Mouse (Mus musculus) heart, postnatal 36 days (tissue): Measurements from ENCODE around the gene Usp39. TPM values are rescaled to one million over a fixed set of nuclear protein-coding genes. Genes with fewer than 3 reads are reported as not detected.

ENCODE experiments used
- DNase-seq, 2 experiments: peaks; one replicate each; pipeline ENCODE4 v3.0.0; 2021 to 2022
- intact Hi-C: fragments of 180-260 bp; cut with DNase I; formaldehyde crosslinking; loops from one replicate; pipeline ENCODE4 v1.15.1; 2025
- total RNA-seq, 2 experiments: library from RNA; stranded (reverse); gene quantifications; 2 replicates each; pipeline ENCODE4 v1.2.3; 2021

The Usp39 gene
- total RNA-seq, 2 experiments from 2014 or later: 14.7 to 16.6 TPM

GRCm38 (mm10) chr6:72270258-72270657 is 74.7 kb downstream of the Usp39 start:
- DNase-seq: no peak
- intact Hi-C loops: no loop called here

Other genes with a start within 250 kb of the Usp39 start
- 10 to 100 TPM; 58.4 to 66.9 TPM for gene St3gal5, start 247.6 kb downstream of the Usp39 start, total RNA-seq
- 10 to 100 TPM in 1 of 2 experiments, 1 to 10 TPM in 1; 10.0 to 11.4 TPM for gene Atoh8, start 109.6 kb downstream of the Usp39 start, total RNA-seq
- gene Sftpb, start 40.6 kb downstream of the Usp39 start, total RNA-seq: not detected
- 10 to 100 TPM in 1 of 2 experiments, 1 to 10 TPM in 1; 9.8 to 11.3 TPM for gene 0610030E20Rik, start 2.1 kb upstream of the Usp39 start, total RNA-seq
- 10 to 100 TPM; 19.3 to 22.6 TPM for gene Tmem150a, start 10.3 kb upstream of the Usp39 start, total RNA-seq
- gene Rnf181, start 21.8 kb upstream of the Usp39 start, total RNA-seq: 10 to 100 TPM; 42.8 to 47.6 TPM
- 10 to 100 TPM; 67.4 to 72.6 TPM for gene Vamp5, start 35.3 kb upstream of the Usp39 start, total RNA-seq
- 10 to 100 TPM; 75.7 to 81.5 TPM for gene Vamp8, start 45.5 kb upstream of the Usp39 start, total RNA-seq
- gene Ggcx, start 69.1 kb upstream of the Usp39 start, total RNA-seq: 10 to 100 TPM; 31.1 to 31.7 TPM
- gene Mat2a, start 94.4 kb upstream of the Usp39 start, total RNA-seq: 100 to 1,000 TPM in 1 of 2 experiments, 10 to 100 TPM in 1; 81.3 to 164 TPM
- gene Sh2d6, start 176.5 kb upstream of the Usp39 start, total RNA-seq: under 1 TPM; 0.33 to 0.35 TPM
- 10 to 100 TPM in 1 of 2 experiments, 1 to 10 TPM in 1; 9.0 to 10.3 TPM for gene Capg, start 199.2 kb upstream of the Usp39 start, total RNA-seq